Mouse (Mus musculus): ENCODE data around the gene Tob2. TPM values are rescaled to one million over a fixed set of nuclear protein-coding genes. Genes with fewer than 3 reads are reported as not detected.

Gene Tob2
- polyA plus RNA-seq, 1 experiment from 2014 or later, result 9.9 TPM

DNA sequence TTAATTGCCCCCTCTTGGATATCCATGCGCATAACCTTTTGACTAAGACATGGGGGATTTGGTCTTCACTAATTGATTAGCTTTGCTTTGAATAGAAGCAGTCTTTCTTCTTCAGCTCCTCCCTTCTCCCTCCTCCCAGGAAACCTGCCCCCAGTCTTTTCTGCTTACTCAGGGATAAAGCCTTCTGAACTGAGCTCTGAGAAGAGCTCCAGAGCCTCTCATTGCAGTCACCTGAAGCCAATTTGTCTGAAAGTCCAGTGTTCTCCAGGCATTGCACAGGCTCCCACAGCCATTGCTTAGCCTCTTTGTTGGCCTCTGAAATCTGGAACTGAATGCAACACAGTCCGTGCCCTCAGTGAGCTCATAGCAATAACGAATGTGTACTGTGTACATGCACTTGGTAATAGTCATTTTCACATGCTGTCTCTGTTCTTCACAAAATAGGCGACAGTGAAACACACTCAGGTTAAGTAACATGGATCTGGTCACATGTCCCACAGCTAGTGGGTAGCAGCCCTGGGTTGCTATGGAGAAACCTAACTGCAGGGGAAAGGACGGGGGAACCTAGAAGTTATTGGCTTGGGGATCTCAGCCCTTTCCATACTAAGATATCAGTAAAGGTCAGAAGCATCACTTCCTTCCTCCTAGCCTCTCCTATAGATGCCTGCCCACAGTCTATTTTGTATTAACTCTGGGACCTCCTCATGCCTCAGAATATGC is 44.5 kb downstream of the Tob2 start:
- H3K9me3 ChIP-seq (replicated peaks; ENCODE audit: control insufficient read depth, low read length), result no peaks in the 10 kb centered on the region
- peaks cover 24% of the 10 kb centered on the region for H3K4me1 ChIP-seq (ENCODE audit: control insufficient read depth, insufficient read depth, low read length)
- WGBS (ENCODE audit: insufficient replicate concordance), result 69% methylated on average over 5 of the region's 5 CpGs
- no peak overlapping the region for H3K9ac ChIP-seq (ENCODE audit: low read depth, low read length)
- no peak overlapping the region for H3K4me2 ChIP-seq
- H3K27me3 ChIP-seq (ENCODE audit: control insufficient read depth, insufficient read depth, low read length), result no peaks in the 10 kb centered on the region
- H3K4me3 ChIP-seq (ENCODE audit: low read depth, low read length), result no peak overlapping the region
- H3K27ac ChIP-seq (ENCODE audit: low read depth, low read length), result no peak overlapping the region
- no peak for ATAC-seq (replicated peaks; ENCODE audit: insufficient number of reproducible peaks, low FRiP score, low TSS enrichment)
- peaks cover 9% of the 10 kb centered on the region; the same call in 1 of the 2 replicates for H3K36me3 ChIP-seq (ENCODE audit: control insufficient read depth, insufficient read depth, low read length)

DNA sequence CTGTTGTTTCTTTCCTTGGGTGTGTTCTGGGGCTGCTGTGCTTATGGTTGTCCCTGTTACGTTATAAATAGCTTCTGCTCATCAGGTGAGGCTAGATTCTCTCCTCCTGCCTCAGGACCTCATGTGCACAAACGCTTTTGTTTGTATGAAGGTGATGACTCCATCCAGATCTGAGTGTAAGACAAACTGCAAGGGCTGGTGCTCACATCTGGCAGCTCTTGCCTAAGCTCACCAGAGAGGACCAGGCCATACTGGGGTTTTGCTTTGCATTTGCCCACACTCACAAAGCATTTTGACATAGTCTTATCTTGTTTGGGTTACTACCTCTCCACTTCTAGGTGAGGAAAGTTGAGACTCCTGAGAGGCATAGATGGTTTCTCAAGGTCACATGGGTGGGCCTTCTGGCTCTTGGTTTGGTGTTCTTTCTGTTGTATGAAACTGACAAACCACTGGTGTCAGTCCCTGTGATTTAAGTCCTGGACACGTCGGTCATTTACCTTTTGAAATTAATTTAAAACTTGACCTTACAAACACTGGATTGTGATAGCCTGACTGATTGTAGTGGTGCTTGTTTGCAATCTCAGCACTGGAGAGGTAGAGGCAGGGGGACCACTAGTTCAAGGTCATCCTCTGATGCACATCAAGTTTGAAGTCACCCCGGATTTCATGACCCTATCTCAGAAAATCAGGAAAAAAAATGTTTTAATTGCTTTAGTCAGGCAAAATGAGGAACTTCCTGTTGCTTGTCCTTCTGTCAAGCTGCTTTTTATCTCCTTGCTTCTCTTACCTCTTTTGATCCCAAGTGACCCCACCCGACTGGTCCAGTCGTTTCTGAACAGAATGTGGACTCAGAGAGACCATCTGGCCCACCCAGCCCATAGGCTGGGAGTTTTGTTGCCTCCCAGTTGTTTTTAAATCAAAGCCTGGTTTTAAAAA is 45.6 kb downstream of the Tob2 start:
- H3K9ac ChIP-seq (ENCODE audit: low read depth, low read length), result no peak overlapping the region; the same call in 1 of the 2 replicates
- no peak overlapping the region for H3K27ac ChIP-seq (ENCODE audit: low read depth, low read length)
- H3K4me3 ChIP-seq (ENCODE audit: low read depth, low read length), result no peak overlapping the region
- peaks cover 7% of the 10 kb centered on the region; the same call in 1 of the 2 replicates for H3K36me3 ChIP-seq (ENCODE audit: control insufficient read depth, insufficient read depth, low read length)
- H3K27me3 ChIP-seq (ENCODE audit: control insufficient read depth, insufficient read depth, low read length), result no peaks in the 10 kb centered on the region
- H3K4me2 ChIP-seq, result peak overlapping the region; percentile 91
- H3K4me1 ChIP-seq (ENCODE audit: control insufficient read depth, insufficient read depth, low read length), result peaks cover 24% of the 10 kb centered on the region
- H3K9me3 ChIP-seq (replicated peaks; ENCODE audit: control insufficient read depth, low read length), result no peaks in the 10 kb centered on the region
- WGBS (ENCODE audit: insufficient replicate concordance), result 65% methylated on average over 7 of the region's 7 CpGs
- no peak for ATAC-seq (replicated peaks; ENCODE audit: insufficient number of reproducible peaks, low FRiP score, low TSS enrichment)

DNA sequence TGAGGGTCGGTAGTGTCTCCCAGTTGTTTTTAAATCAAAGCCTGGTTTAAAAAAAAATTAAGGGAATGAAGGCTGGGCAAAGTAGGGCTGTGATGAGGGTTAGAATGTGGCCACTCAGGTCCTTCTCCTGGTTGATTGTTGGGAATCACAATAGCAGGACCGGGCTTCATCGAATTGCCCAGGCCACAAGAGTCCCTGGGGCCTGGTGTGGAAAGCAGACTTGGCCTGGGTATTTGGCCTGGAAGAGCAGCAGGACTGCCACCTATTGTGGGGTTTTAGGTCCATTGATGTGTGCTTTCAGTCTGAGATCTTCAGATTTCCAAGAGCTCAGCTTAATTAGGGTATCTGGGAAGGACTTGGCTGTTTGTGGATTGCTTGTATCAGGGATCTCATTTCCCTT is 46.3 kb downstream of the Tob2 start:
- Histone ChIP-seq H3K4me2 (peak overlapping the region; percentile 91), H3K27ac (ENCODE audit: low read depth, low read length) (peak overlapping the region; percentile 81; the same call in 1 of the 2 replicates), H3K36me3 (ENCODE audit: control insufficient read depth, insufficient read depth, low read length) (peaks cover 7% of the 10 kb centered on the region; the same call in 1 of the 2 replicates), H3K9ac (ENCODE audit: low read depth, low read length) (peak overlapping the region; percentile 84; the same call in 1 of the 2 replicates), H3K9me3 (replicated peaks; ENCODE audit: control insufficient read depth, low read length) (no peaks in the 10 kb centered on the region), H3K4me3 (ENCODE audit: low read depth, low read length) (peak overlapping the region; percentile 75), H3K4me1 (ENCODE audit: control insufficient read depth, insufficient read depth, low read length) (peaks cover 24% of the 10 kb centered on the region), H3K27me3 (ENCODE audit: control insufficient read depth, insufficient read depth, low read length) (no peaks in the 10 kb centered on the region)
- WGBS (ENCODE audit: insufficient replicate concordance), result 55% methylated on average over 3 of the region's 3 CpGs
- ATAC-seq (replicated peaks; ENCODE audit: insufficient number of reproducible peaks, low FRiP score, low TSS enrichment), result no peak

DNA sequence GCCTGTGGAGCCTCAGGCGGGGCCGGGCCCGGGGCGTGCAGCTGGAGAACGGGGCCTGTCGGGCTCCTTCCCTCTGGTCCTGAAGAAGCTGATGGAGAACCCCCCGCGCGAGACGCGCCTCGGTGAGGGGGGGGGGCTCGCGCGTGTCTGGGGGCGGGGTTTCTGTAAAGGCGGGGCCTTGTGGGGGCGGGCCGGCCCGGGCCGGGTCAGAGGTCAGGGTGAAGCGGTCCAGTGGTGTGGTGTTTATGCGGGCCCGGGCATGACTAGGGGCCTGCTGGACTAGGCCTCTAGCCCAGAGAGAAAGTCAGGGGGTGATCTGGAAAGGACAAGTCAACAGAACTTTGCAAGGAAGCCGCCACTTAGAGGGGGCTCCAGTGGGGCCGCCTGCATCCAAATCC is 47.0 kb downstream of the Tob2 start:
- H3K36me3 ChIP-seq (ENCODE audit: control insufficient read depth, insufficient read depth, low read length), result peaks cover 3% of the 10 kb centered on the region; the same call in 1 of the 2 replicates
- 0 out of 2 replicates have a peak, but pooled peaks have one; percentile 12 for ATAC-seq (replicated peaks; ENCODE audit: insufficient number of reproducible peaks, low FRiP score, low TSS enrichment)
- peak overlapping the region; percentile 75 for H3K4me3 ChIP-seq (ENCODE audit: low read depth, low read length)
- H3K27ac ChIP-seq (ENCODE audit: low read depth, low read length), result peak overlapping the region; percentile 81
- peak overlapping the region; percentile 91 for H3K4me2 ChIP-seq
- 2% methylated on average over 23 of the region's 26 CpGs for WGBS (ENCODE audit: insufficient replicate concordance)
- H3K9ac ChIP-seq (ENCODE audit: low read depth, low read length), result peak overlapping the region; percentile 84
- H3K27me3 ChIP-seq (ENCODE audit: control insufficient read depth, insufficient read depth, low read length), result no peaks in the 10 kb centered on the region
- no peaks in the 10 kb centered on the region for H3K9me3 ChIP-seq (replicated peaks; ENCODE audit: control insufficient read depth, low read length)
- H3K4me1 ChIP-seq (ENCODE audit: control insufficient read depth, insufficient read depth, low read length), result peaks cover 24% of the 10 kb centered on the region

DNA sequence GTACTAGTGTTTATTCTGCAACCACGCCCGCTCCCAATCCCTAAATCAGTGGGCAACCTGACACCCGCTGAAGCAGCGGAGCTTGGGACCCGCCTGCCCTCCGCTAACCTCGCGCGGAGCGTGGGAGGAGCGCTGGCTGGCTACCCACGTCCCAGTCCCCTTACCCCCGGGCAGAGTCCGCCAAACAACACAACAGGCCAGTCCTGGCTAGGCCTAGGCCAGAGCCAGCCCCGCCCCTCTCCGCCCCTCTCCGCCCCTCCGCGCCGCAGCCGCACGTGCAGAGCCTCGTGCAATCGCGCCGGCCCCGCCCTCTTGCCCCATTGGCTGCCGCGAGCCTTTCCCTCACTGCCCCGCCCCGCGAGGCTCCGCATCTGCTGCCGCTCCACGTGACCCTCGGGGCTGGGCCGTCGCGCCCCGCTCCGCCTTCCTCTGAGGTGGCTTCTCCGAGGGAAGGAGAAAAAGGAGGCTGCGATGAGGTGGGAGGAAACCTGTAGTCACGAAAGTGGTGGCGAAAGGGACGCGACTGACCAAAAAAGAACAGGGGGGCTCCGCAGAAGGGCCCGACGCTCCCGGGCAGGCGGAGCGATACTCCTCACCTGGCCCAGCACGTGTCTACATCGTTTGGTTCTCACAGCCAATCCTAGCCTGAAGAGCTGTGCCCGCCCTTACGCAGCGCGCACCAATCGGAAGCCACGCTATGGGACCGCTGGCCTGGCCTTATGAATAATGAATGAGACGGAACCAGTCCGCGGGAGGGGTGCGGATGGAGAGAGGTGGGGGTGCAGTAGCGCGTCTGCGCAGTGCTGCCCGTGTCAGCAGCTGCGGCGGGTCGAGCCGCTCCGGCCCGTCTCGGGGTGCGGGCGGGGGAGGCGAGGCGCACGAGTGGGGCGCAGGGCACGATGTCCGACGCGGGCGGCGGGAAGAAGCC is 47.7 kb downstream of the Tob2 start:
- H3K4me1 ChIP-seq (ENCODE audit: control insufficient read depth, insufficient read depth, low read length), result peaks cover 26% of the 10 kb centered on the region
- ATAC-seq (replicated peaks; ENCODE audit: insufficient number of reproducible peaks, low FRiP score, low TSS enrichment), result peak; percentile 97
- H3K27ac ChIP-seq (ENCODE audit: low read depth, low read length), result peak overlapping the region; percentile 81
- under 1% methylated on average over 78 of the region's 89 CpGs for WGBS (ENCODE audit: insufficient replicate concordance)
- H3K9ac ChIP-seq (ENCODE audit: low read depth, low read length), result peak overlapping the region; percentile 84
- no peaks in the 10 kb centered on the region for H3K9me3 ChIP-seq (replicated peaks; ENCODE audit: control insufficient read depth, low read length)
- no peaks in the 10 kb centered on the region for H3K27me3 ChIP-seq (ENCODE audit: control insufficient read depth, insufficient read depth, low read length)
- H3K4me3 ChIP-seq (ENCODE audit: low read depth, low read length), result peak overlapping the region; percentile 75
- peak overlapping the region; percentile 91 for H3K4me2 ChIP-seq
- H3K36me3 ChIP-seq (ENCODE audit: control insufficient read depth, insufficient read depth, low read length), result no peaks in the 10 kb centered on the region

DNA sequence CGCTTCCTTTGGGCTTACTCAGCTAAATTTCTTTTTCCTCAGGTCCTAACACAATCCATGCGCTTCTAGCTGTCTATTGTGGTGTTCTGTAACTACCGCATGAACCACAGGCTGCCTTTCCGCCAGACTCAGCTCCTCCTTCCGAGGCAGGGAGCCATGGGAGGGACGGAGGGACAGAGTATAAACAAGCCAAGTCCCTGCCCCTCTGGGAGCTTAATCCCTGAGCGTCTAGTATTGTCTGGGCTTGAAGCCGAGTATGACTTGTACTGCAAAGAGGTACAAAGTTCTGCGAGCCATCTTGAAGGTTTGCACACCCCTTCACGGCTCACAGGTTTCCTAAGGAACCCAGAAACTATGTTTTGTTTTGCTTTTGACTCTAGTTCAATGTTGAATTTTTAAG is 48.4 kb downstream of the Tob2 start:
- WGBS (ENCODE audit: insufficient replicate concordance), result under 1% methylated on average over 10 of the region's 10 CpGs
- Histone ChIP-seq H3K9ac (ENCODE audit: low read depth, low read length) (peak overlapping the region; percentile 74), H3K4me2 (peak overlapping the region; percentile 91), H3K27ac (ENCODE audit: low read depth, low read length) (peak overlapping the region; percentile 81), H3K27me3 (ENCODE audit: control insufficient read depth, insufficient read depth, low read length) (no peaks in the 10 kb centered on the region), H3K9me3 (replicated peaks; ENCODE audit: control insufficient read depth, low read length) (no peaks in the 10 kb centered on the region), H3K4me1 (ENCODE audit: control insufficient read depth, insufficient read depth, low read length) (peaks cover 32% of the 10 kb centered on the region), H3K4me3 (ENCODE audit: low read depth, low read length) (peak overlapping the region; percentile 75), H3K36me3 (ENCODE audit: control insufficient read depth, insufficient read depth, low read length) (no peaks in the 10 kb centered on the region)
- no peak for ATAC-seq (replicated peaks; ENCODE audit: insufficient number of reproducible peaks, low FRiP score, low TSS enrichment)

DNA sequence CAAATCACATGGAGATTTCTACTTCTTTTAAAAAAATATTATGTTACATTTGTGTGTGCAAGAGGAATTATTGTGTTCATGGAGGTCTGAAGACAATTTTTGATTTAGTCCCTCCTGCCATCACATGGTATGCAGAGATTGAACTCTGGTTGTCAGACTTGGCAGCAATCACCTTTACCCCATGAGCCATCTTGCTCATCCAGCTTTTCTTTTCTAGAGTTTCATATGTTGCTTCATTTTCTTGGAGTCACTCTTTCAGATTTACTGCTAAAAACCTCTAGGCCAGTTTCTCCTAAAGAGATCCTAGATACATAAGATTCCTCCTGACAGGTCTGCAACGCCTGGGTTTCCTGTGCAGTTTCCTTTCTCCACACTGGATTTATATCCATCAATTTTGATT is 49.0 kb downstream of the Tob2 start:
- WGBS (ENCODE audit: insufficient replicate concordance), result 42% methylated on average over 1 of the region's 1 CpGs
- H3K9me3 ChIP-seq (replicated peaks; ENCODE audit: control insufficient read depth, low read length), result no peaks in the 10 kb centered on the region
- H3K27me3 ChIP-seq (ENCODE audit: control insufficient read depth, insufficient read depth, low read length), result no peaks in the 10 kb centered on the region
- H3K4me2 ChIP-seq, result peak overlapping the region; percentile 91
- H3K4me1 ChIP-seq (ENCODE audit: control insufficient read depth, insufficient read depth, low read length), result peaks cover 37% of the 10 kb centered on the region
- ATAC-seq (replicated peaks; ENCODE audit: insufficient number of reproducible peaks, low FRiP score, low TSS enrichment), result no peak
- H3K36me3 ChIP-seq (ENCODE audit: control insufficient read depth, insufficient read depth, low read length), result no peaks in the 10 kb centered on the region
- H3K4me3 ChIP-seq (ENCODE audit: low read depth, low read length), result peak overlapping the region; percentile 75
- 0 out of 2 replicates have a peak overlapping the region, but pooled peaks have one; percentile 74 for H3K9ac ChIP-seq (ENCODE audit: low read depth, low read length)
- H3K27ac ChIP-seq (ENCODE audit: low read depth, low read length), result peak overlapping the region; percentile 81

DNA sequence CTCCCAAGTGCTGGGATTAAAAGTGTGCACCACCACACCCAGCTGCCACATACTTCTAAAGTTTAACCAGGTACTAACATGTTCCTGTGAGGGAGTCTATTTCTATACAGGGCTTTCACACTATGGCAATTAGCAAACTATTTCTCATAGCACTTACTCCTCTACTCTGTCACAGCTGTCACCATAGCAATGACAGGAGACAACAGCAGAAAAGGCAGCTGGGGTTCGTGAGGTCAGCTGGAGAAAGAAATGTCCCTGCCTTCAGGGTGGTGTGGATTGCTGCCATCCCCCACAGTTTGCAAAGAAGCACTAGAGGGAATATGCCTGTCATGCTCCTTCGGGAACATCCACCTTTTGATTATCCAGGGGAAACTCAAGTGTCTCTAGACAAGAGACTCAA is 49.8 kb downstream of the Tob2 start:
- no peaks in the 10 kb centered on the region for H3K36me3 ChIP-seq (ENCODE audit: control insufficient read depth, insufficient read depth, low read length)
- WGBS (ENCODE audit: insufficient replicate concordance), result 71% methylated on average over 2 of the region's 2 CpGs
- H3K4me1 ChIP-seq (ENCODE audit: control insufficient read depth, insufficient read depth, low read length), result peaks cover 37% of the 10 kb centered on the region
- H3K4me2 ChIP-seq, result no peak overlapping the region
- H3K9ac ChIP-seq (ENCODE audit: low read depth, low read length), result 0 out of 2 replicates have a peak overlapping the region, but pooled peaks have one; percentile 3
- no peaks in the 10 kb centered on the region for H3K9me3 ChIP-seq (replicated peaks; ENCODE audit: control insufficient read depth, low read length)
- H3K4me3 ChIP-seq (ENCODE audit: low read depth, low read length), result no peak overlapping the region
- no peaks in the 10 kb centered on the region for H3K27me3 ChIP-seq (ENCODE audit: control insufficient read depth, insufficient read depth, low read length)
- no peak for ATAC-seq (replicated peaks; ENCODE audit: insufficient number of reproducible peaks, low FRiP score, low TSS enrichment)
- H3K27ac ChIP-seq (ENCODE audit: low read depth, low read length), result no peak overlapping the region
